Mouse (Mus musculus): Measurements from ENCODE around the gene Ift172.

DNA sequence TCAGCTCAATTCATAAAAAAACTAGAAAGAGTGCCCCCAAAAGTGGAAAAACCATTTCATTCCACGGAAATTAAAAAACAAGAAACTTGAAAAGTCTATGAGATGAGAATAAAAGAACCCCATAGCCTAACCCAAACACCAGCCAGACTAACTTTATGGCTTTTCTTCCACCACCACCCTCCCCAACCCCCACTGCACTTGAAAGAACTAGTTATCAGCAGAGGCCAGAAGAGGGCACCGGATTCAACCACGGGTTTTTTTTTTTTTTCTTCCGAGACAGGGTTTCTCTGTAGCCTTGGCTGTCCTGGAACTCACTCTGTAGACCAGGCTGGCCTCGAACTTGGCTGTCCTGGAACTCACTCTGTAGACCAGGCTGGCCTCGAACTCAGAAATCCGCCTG lies 72.6 kb downstream of the Ift172 start:
- TF ChIP-seq POLR2A (IDR thresholded peaks at IDR 0.05; ENCODE audit: insufficient read depth, low read depth, low read length): no peak
- no peak for TF ChIP-seq CTCF (IDR thresholded peaks at IDR 0.05; ENCODE audit: insufficient read depth, low read depth, low read length)

Data from olfactory bulb, adult 2 months (tissue).